Mouse (Mus musculus): ENCODE measurements around the gene Nme6.

GRCm38 (mm10) chr9:109866218-109866617 is 33.7 kb downstream of the Nme6 start:
- no peak for TF ChIP-seq CTCF (IDR thresholded peaks at IDR 0.05; ENCODE audit: insufficient read depth, low read depth, low read length)
- TF ChIP-seq POLR2A (IDR thresholded peaks at IDR 0.05; ENCODE audit: insufficient read depth, low read depth, low read length), result no peak
